Mouse (Mus musculus) kidney, postnatal 10 days (tissue): ENCODE results near the gene Rpl22l1.
"Not testable (repeated sequence)": the region's sequence is repeated elsewhere in the genome, so short reads cannot be mapped to it uniquely, and the experiment has no call there.

Experiments used
- DNase-seq: peaks from one replicate; pipeline ENCODE4 v3.0.0; 2021; ENCODE audit warnings: mixed read lengths

The Rpl22l1 gene

DNA sequence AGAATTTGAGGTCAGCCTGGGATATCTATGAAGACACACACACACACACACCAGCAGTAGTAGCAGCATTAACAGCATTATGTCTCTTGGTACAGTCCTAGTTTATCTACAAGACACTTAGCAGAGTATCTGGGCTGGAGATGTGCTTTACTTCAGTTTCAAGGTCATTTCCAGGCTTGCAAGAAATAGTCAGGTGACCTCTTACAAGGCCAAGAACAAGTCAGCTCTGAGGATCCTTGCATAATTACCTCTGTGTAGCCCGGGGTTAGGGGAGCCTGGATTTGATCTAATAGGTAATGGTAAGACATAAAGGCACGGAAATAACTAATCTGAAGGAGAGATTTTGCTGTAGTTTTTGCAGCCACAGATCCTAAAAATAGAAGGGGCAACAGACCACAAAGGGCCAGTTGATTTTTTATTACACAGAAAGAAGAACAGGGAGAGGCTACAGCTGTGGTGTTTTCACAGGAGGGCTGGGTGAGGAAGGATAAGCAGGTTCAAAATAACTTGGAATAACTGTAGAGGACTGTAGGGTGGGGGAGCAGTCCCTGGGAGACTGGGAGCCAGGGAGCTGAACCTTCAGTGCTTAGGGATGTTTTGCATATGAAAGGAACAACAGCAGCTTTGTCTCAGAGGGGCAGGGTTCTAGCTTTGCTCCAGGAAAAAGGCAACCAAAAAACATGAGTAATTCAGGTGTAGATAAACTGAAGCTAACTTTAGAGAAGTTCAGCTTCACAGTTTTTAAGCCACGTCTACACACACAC is 36.8 kb downstream of the Rpl22l1 start:
- DNase-seq = no peak

DNA sequence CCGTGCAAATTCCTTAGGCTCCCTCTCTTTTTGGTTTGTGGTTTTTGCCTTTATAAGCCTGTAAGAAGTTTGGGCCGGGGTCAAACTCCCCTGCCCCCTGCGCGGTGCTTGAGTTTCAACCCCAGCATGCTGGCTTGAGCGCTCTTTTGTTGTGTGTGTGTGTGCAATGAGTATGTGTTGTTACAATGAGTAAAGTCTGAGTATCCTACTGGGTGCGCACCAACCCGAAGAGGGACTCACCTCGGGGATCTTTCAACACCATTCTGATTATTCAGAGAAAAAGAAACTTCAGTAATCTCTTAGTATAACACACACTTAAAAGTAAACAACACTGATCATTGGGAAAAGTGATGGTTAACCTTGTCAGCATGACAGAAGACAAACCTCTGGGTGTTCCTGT is 38.0 kb downstream of the Rpl22l1 start:
- DNase-seq = peak; percentile 14

DNA sequence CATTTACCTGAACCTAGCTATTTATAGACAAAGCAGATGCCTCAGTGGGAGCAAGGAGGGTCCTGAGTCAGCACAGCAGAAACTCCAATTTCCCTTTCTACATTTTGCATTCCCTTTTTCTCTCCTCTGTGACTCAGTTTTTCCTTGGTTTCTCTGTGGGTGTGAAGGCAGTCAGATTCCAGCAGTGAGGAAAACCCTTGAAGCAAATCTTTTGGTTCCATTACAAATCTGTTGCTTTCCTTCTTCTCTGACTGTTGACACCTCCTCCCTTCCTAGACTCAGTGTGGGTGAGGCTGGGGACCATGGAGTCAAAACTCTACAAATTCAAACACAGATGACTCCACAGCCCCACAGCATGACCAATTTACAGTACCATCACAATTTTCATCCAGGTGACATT is 41.9 kb downstream of the Rpl22l1 start:
- DNase-seq = no peak

DNA sequence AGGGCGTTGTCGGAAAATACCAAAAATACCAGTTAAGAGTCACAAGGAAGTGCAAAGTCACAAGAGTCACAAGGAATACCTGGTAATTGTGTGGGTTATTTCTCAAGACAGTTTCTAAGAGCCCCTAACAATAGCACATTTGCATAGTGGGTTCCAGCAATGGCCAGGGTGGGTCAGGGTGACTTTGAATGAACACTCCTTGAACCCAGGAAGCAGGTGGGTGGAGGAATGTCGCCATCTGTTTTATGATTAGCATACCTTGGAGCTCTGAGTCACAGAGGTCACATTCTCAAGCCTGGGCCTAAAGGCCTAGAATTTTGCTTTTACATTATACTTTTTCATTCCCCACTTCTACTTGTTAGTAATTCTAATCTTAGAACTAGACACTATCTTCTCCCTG is 46.9 kb downstream of the Rpl22l1 start:
- not testable (repeated sequence) for DNase-seq
